23 mouse cellular contexts compared by ENCODE assay signal in the genomic region with DNA sequence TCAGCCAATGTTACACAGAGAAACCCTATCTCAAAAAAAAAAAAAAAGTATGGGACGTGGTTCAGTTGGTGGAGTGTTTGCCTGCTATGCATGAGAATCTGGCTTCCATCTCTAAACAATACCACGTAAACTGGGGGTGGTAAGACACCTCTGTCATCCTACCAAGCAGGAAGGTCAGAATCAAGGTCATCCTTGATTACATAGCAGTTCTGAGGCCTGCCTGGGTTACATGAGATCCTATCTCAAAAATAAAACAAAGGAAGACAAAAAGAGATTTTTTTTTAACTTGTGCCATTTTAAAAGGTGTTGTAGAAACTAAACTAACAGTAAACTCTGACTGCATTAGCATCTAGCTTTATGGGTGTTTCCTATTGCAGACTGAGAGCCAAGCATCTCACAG.
DNase-seq lines count a peak whose midpoint lies in the region; ATAC-seq and TF ChIP-seq lines count a peak whose summit lies in the region.
"Had no signal": no experiment of that assay in that cellular context is flagged by ENCODE, and none has a peak within 500 bp of the region (broad histone marks: within the 10 kb centered on the region; RNA-seq: fewer than 3 reads in every experiment).

No protein-coding gene starts in this region.

- peaks cover 10% of the 10 kb centered on the region for H3K4me1 ChIP-seq in heart, embryonic 15.5 days (replicated peaks)
- H3K4me1 ChIP-seq in lung, postnatal 0 days (ENCODE audit: insufficient read depth, low read depth, low read length): no peaks in the 10 kb centered on the region
- peaks cover 11% of the 10 kb centered on the region for H3K4me1 ChIP-seq in forebrain, postnatal 0 days (ENCODE audit: insufficient read depth)
- peaks cover 26% of the 10 kb centered on the region for H3K4me1 ChIP-seq in forebrain, embryonic 16.5 days (replicated peaks; ENCODE audit: control insufficient read depth, insufficient read depth, low read length)

- peak overlapping the region; percentile 10; the same call in 1 of the 2 replicates for H3K27ac ChIP-seq in heart, embryonic 15.5 days
- H3K27ac ChIP-seq in lung, postnatal 0 days (ENCODE audit: low read length): peak overlapping the region; percentile 64; the same call in 1 of the 2 replicates
- H3K27ac ChIP-seq in forebrain, postnatal 0 days (ENCODE audit: low read depth, low read length): no peak overlapping the region
- H3K27ac ChIP-seq in forebrain, embryonic 16.5 days (ENCODE audit: low read length): no peak overlapping the region
- H3K27ac ChIP-seq: hindbrain, embryonic 14.5 days; kidney, embryonic 15.5 days; limb, embryonic 13.5 days; liver, embryonic 14.5 days had no signal

- DNase-seq in heart, adult 11 months: no peak
- DNase-seq in lung, postnatal 0 days (ENCODE audit: low spot score): no peak
- no peak for DNase-seq in lung, postnatal 14 days
- peak; percentile 23 for DNase-seq in lung, postnatal 25 days (ENCODE audit: low spot score)
- DNase-seq in forebrain, postnatal 0 days: no peak
- DNase-seq: adrenal gland, adult 2 months; cerebellum, adult 11-12 months; cerebellum, postnatal 10 days; gastrocnemius, postnatal 10 days; kidney, postnatal 36 days; thymus, postnatal 25 days had no signal

- no peaks in the 10 kb centered on the region for H3K27me3 ChIP-seq in heart, embryonic 15.5 days
- no peaks in the 10 kb centered on the region for H3K27me3 ChIP-seq in lung, postnatal 0 days (replicated peaks; ENCODE audit: insufficient read depth, low read length)
- H3K27me3 ChIP-seq in forebrain, postnatal 0 days (ENCODE audit: insufficient read depth, low read length): no peaks in the 10 kb centered on the region
- H3K27me3 ChIP-seq in forebrain, embryonic 16.5 days (replicated peaks; ENCODE audit: control insufficient read depth, insufficient read depth, low read length): no peaks in the 10 kb centered on the region
- H3K27me3 ChIP-seq: kidney, embryonic 15.5 days; limb, embryonic 13.5 days; Patski had no signal

- no peak for ATAC-seq in heart, embryonic 15.5 days (replicated peaks; ENCODE audit: insufficient number of reproducible peaks, insufficient read depth, low FRiP score, low read depth)
- peak; percentile 9; the same call in 1 of the 2 replicates for ATAC-seq in lung, postnatal 0 days
- no peak for ATAC-seq in forebrain, postnatal 0 days
- no peak for ATAC-seq in monocyte, adult 5-6 weeks (replicated peaks; ENCODE audit: insufficient number of reproducible peaks, low FRiP score, low TSS enrichment, poor library complexity, severe bottlenecking)
- no peak for ATAC-seq in forebrain, embryonic 16.5 days
- ATAC-seq: CD4-positive, CD25-positive, alpha-beta regulatory T cell, adult 4 months; inflammation-experienced regulatory T-cells, adult 6 months; Patski had no signal

- WGBS in heart, embryonic 15.5 days: 63% methylated on average over 2 of the region's 2 CpGs
- 40% methylated on average over 2 of the region's 2 CpGs for WGBS in lung, postnatal 0 days
- WGBS in forebrain, postnatal 0 days: 83% methylated on average over 2 of the region's 2 CpGs
- WGBS in forebrain, embryonic 16.5 days: 90% methylated on average over 2 of the region's 2 CpGs

- H3K9ac ChIP-seq in heart, embryonic 15.5 days: no peak overlapping the region
- no peak overlapping the region for H3K9ac ChIP-seq in lung, postnatal 0 days (replicated peaks; ENCODE audit: low read depth)
- no peak overlapping the region for H3K9ac ChIP-seq in forebrain, postnatal 0 days
- H3K9ac ChIP-seq in forebrain, embryonic 16.5 days (replicated peaks; ENCODE audit: low read depth, low read length): no peak overlapping the region
- H3K9ac ChIP-seq: hindbrain, embryonic 14.5 days; kidney, embryonic 15.5 days; limb, embryonic 13.5 days; liver, embryonic 14.5 days had no signal

- peak; percentile 82 for TF ChIP-seq EP300 in lung, postnatal 0 days (IDR thresholded peaks at IDR 0.05)

- H3K9me3 ChIP-seq in heart, embryonic 15.5 days (replicated peaks): no peaks in the 10 kb centered on the region
- no peaks in the 10 kb centered on the region for H3K9me3 ChIP-seq in lung, postnatal 0 days (ENCODE audit: low read length)
- H3K9me3 ChIP-seq in forebrain, postnatal 0 days (ENCODE audit: low read length): no peaks in the 10 kb centered on the region
- no peaks in the 10 kb centered on the region for H3K9me3 ChIP-seq in forebrain, embryonic 16.5 days (ENCODE audit: control insufficient read depth, low read length)
- H3K9me3 ChIP-seq: kidney, embryonic 15.5 days; limb, embryonic 13.5 days had no signal

- no peak overlapping the region for H3K4me2 ChIP-seq in heart, embryonic 15.5 days
- no peak overlapping the region for H3K4me2 ChIP-seq in lung, postnatal 0 days (replicated peaks; ENCODE audit: low read depth, low read length)
- H3K4me2 ChIP-seq in forebrain, postnatal 0 days (ENCODE audit: low read depth): no peak overlapping the region
- H3K4me2 ChIP-seq in forebrain, embryonic 16.5 days (ENCODE audit: low read length): no peak overlapping the region
- H3K4me2 ChIP-seq: hindbrain, embryonic 14.5 days; kidney, embryonic 15.5 days; limb, embryonic 13.5 days; midbrain, embryonic 11.5 days had no signal

- H3K4me3 ChIP-seq in heart, embryonic 15.5 days: no peak overlapping the region
- H3K4me3 ChIP-seq in lung, postnatal 0 days (ENCODE audit: low read depth, low read length): no peak overlapping the region
- no peak overlapping the region for H3K4me3 ChIP-seq in forebrain, postnatal 0 days (ENCODE audit: low read depth, low read length)
- H3K4me3 ChIP-seq in forebrain, embryonic 16.5 days (replicated peaks; ENCODE audit: low read length): no peak overlapping the region
- H3K4me3 ChIP-seq: kidney, embryonic 15.5 days; limb, embryonic 13.5 days had no signal

- no peaks in the 10 kb centered on the region for H3K36me3 ChIP-seq in heart, embryonic 15.5 days
- no peaks in the 10 kb centered on the region for H3K36me3 ChIP-seq in lung, postnatal 0 days (ENCODE audit: insufficient read depth, low read length)
- H3K36me3 ChIP-seq in forebrain, postnatal 0 days (ENCODE audit: insufficient read depth): peaks cover 39% of the 10 kb centered on the region
- 0 out of 2 replicates have a peak, but pooled peaks cover 6% of the 10 kb centered on the region for H3K36me3 ChIP-seq in forebrain, embryonic 16.5 days (ENCODE audit: control insufficient read depth, insufficient read depth)
- H3K36me3 ChIP-seq: G1E had no signal

- TF ChIP-seq CTCF in lung, postnatal 0 days (IDR thresholded peaks at IDR 0.05): no peak
- no peak for TF ChIP-seq CTCF in forebrain, postnatal 0 days (IDR thresholded peaks at IDR 0.05; ENCODE audit: low read depth)

Comparison
In these comparisons a context has a peak if more than half of its experiments do, and no peak if none do; other contexts are left out.
1. H3K27ac ChIP-seq: peak in heart, embryonic 15.5 days (single experiment) and lung, postnatal 0 days (single experiment); none in forebrain, postnatal 0 days (single experiment) and forebrain, embryonic 16.5 days (single experiment).